Mouse (Mus musculus) neural tube, embryonic 14.5 days (tissue): ENCODE data around the gene Col1a2. TPM values are rescaled to one million over a fixed set of nuclear protein-coding genes. Genes with fewer than 3 reads are reported as not detected.

Experiments used
- ATAC-seq: fragments of 200-750 bp; cut with Nextera tagmentation; 2 replicates; pipeline ENCODE4 v1.8.0; 2017; ENCODE audit warnings: low read depth, mild to moderate bottlenecking, moderate TSS enrichment, moderate library complexity
- H3K27ac ChIP-seq: fragments of 300-500 bp; sonication (generic); 2 replicates; pipeline ENCODE4 v1.5.1; 2014; ENCODE audit warnings: low read depth, mild to moderate bottlenecking, control low read depth, low read length, moderate library complexity, mixed read lengths
- H3K27me3 ChIP-seq: fragments of 300-500 bp; sonication (generic); 2 replicates; pipeline ENCODE4 v1.6.1; 2014; ENCODE audit warnings: low read length; ENCODE audit not compliant: control insufficient read depth, insufficient read depth
- H3K36me3 ChIP-seq: fragments of 300-500 bp; sonication (generic); 2 replicates; pipeline ENCODE4 v1.6.1; 2014; ENCODE audit warnings: low read length, mixed read lengths; ENCODE audit not compliant: control insufficient read depth, insufficient read depth
- H3K4me1 ChIP-seq: fragments of 300-500 bp; sonication (generic); 2 replicates; pipeline ENCODE4 v1.6.1; 2014; ENCODE audit warnings: low read length; ENCODE audit not compliant: control insufficient read depth, insufficient read depth
- H3K4me2 ChIP-seq: fragments of 300-500 bp; sonication (generic); 2 replicates; pipeline ENCODE4 v1.6.1; 2014; ENCODE audit warnings: mild to moderate bottlenecking, low read depth, low read length, control low read depth
- H3K4me3 ChIP-seq: fragments of 300-500 bp; sonication (generic); 2 replicates; pipeline ENCODE4 v1.5.1; 2014; ENCODE audit warnings: low read depth, low read length, control low read depth, mixed read lengths
- H3K9ac ChIP-seq: fragments of 300-500 bp; sonication (generic); replicated peaks from 2 replicates; pipeline ENCODE4 v1.6.1; 2014; ENCODE audit warnings: low read depth, mild to moderate bottlenecking, control low read depth, low read length, mixed read lengths
- H3K9me3 ChIP-seq: fragments of 300-500 bp; sonication (generic); 2 replicates; pipeline ENCODE4 v1.6.1; 2016; ENCODE audit warnings: low read length; ENCODE audit not compliant: control insufficient read depth
- WGBS: fragments of 180-500 bp; shearing (Covaris S2); extraction: QIAGEN DNeasy Blood & Tissue Kit; methylation state at CpG from one replicate; pipeline ENCODE4 v1.1.7; 2014; 5-methylcytosine and 5-hydroxymethylcytosine counted together
- polyA plus RNA-seq: library from polyadenylated mRNA; unstranded; fragments of >200 nt; fragmentation: Nextera tagmentation; extraction: Ambion mirVana; gene quantifications from 2 replicates; pipeline ENCODE4 v1.2.1, GENCODE M21; 2014

Gene Col1a2
- polyA plus RNA-seq, 1 experiment from 2014 or later: 7.8 TPM

DNA sequence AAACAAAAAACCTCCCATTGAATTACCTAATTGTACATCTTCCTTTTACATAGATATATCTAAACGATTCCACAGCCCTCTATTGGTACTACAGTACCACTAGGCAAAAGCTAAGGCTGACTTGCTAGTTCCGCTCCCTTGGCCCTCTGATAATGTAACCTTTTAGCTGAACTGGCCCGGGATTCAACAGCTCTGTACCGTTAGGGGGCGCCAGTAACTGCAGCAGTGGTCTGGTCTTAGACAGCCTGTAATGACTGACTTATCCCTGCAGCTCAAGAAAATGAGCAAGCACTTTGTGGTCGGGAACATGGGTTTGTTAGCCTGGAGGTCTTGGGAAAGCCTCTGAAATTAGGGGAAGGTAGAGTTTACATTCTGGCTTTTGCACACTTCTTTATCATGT, 39.9 kb downstream of the Col1a2 start:
- no peaks in the 10 kb centered on the region for H3K4me1 ChIP-seq
- 51% methylated on average over 6 of the region's 6 CpGs for WGBS
- H3K27me3 ChIP-seq: no peaks in the 10 kb centered on the region
- H3K9me3 ChIP-seq: no peaks in the 10 kb centered on the region
- H3K9ac ChIP-seq: no peak overlapping the region
- ATAC-seq: no peak; the same call in 1 of the 2 replicates
- no peak overlapping the region for H3K4me2 ChIP-seq
- no peak overlapping the region for H3K27ac ChIP-seq
- H3K36me3 ChIP-seq: no peaks in the 10 kb centered on the region
- no peak overlapping the region for H3K4me3 ChIP-seq

DNA sequence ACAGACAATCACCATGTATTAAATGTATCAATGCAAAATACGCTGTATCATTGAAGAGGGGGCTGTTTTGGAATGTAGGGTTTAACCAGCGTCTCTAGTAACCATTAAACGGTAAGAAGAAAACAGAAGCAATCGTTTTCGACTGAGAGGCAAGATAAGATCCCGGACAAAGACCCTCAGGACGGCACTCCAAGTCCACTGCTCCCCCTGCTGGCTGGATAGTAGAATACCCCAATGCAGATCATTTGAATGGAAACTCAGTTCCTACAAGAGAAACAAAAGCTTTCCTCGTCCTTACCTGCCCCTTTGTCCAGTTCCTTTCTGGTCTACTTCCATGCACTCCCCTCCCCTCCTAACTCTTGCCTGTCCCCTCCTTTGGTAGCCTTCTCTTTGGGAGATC, 41.1 kb downstream of the Col1a2 start:
- no peaks in the 10 kb centered on the region for H3K4me1 ChIP-seq
- no peak overlapping the region for H3K9ac ChIP-seq
- no peak overlapping the region for H3K27ac ChIP-seq
- no peaks in the 10 kb centered on the region for H3K36me3 ChIP-seq
- no peak overlapping the region for H3K4me2 ChIP-seq
- ATAC-seq: no peak
- H3K27me3 ChIP-seq: no peaks in the 10 kb centered on the region
- 44% methylated on average over 8 of the region's 8 CpGs for WGBS
- H3K9me3 ChIP-seq: no peaks in the 10 kb centered on the region
- no peak overlapping the region for H3K4me3 ChIP-seq

DNA sequence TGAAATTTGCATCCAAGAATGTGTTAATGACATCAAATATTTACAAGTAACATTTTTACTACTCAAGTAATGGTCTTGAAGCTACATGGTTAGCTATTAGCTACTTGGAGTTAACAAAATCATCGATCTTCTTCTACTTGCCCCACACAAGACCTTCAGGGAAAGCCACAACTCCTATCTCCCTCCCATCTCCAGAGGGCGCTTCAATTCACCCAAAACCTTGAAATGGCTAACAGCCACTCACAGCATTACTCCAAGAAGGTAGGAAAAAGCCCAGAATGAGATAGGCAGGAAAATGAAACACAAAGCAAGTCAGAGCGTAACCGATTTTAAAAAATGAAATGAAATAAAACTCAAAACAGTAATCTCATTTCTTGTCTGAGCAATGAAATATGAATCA, 44.3 kb downstream of the Col1a2 start:
- WGBS: 73% methylated on average over 4 of the region's 4 CpGs
- no peaks in the 10 kb centered on the region for H3K9me3 ChIP-seq
- no peak overlapping the region for H3K4me2 ChIP-seq
- H3K36me3 ChIP-seq: no peaks in the 10 kb centered on the region
- ATAC-seq: no peak
- H3K27ac ChIP-seq: no peak overlapping the region
- H3K4me1 ChIP-seq: peaks cover 2% of the 10 kb centered on the region; the same call in 1 of the 2 replicates
- no peaks in the 10 kb centered on the region for H3K27me3 ChIP-seq
- no peak overlapping the region for H3K4me3 ChIP-seq
- no peak overlapping the region for H3K9ac ChIP-seq

DNA sequence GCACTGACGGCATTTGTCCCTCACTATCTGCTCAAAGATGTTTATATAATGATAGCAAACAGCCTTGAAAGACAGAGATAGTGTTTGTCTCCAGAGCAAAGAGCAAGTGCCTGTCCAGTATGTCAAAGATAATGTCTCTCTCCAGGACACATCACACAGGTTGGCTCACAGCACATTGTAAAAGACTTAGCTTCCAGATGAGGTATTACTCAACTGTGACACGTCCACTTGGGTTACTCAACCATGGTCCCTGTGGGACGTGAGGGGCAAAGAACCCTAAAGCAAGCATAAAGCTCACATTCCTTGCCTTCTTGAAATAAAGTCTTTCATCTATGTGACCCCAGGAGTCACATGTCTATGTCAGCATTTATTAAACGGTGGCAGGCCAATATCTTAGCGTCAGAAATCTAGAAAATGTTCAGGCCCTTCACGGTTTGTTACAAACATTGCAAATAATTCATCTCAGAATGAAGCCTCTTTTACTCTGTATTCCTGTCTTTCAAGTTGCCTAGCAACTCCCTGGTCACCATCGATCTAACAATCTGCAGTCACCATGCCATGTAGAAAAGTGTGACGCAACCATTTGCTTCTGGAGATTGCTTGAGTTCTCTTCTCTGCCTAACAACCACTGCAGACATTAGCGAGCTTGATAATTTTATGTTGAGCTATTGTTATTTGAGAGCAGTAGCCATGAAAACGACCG, 45.4 kb downstream of the Col1a2 start:
- H3K4me1 ChIP-seq: peaks cover 6% of the 10 kb centered on the region; the same call in 1 of the 2 replicates
- H3K27ac ChIP-seq: no peak overlapping the region
- no peaks in the 10 kb centered on the region for H3K36me3 ChIP-seq
- H3K27me3 ChIP-seq: no peaks in the 10 kb centered on the region
- WGBS: 32% methylated on average over 11 of the region's 11 CpGs
- no peaks in the 10 kb centered on the region for H3K9me3 ChIP-seq
- ATAC-seq: no peak
- no peak overlapping the region for H3K4me2 ChIP-seq
- H3K4me3 ChIP-seq: no peak overlapping the region
- H3K9ac ChIP-seq: no peak overlapping the region

DNA sequence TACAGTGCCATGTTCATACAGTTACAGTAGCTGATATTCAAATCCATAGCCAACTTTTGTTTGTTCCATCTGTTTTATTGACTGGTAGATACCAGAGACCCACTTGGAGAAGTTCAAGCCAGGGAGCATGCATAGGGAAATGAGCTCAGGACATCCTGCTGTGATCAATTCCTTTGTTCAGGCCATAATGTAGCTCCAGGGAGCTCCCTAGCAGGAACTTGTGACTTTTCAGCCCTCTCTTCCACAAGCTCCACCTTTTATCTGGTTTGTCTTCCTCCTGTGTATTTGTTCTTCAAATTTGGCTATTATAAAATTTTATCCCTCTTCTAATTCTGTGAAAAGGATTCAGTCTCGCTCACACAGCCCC, 45.9 kb downstream of the Col1a2 start:
- no peak overlapping the region for H3K27ac ChIP-seq
- H3K9me3 ChIP-seq: no peaks in the 10 kb centered on the region
- WGBS: 44% methylated on average over 1 of the region's 1 CpGs
- H3K4me3 ChIP-seq: no peak overlapping the region
- ATAC-seq: no peak
- H3K36me3 ChIP-seq: no peaks in the 10 kb centered on the region
- no peak overlapping the region for H3K4me2 ChIP-seq
- H3K4me1 ChIP-seq: peaks cover 6% of the 10 kb centered on the region; the same call in 1 of the 2 replicates
- H3K9ac ChIP-seq: no peak overlapping the region
- H3K27me3 ChIP-seq: no peaks in the 10 kb centered on the region

DNA sequence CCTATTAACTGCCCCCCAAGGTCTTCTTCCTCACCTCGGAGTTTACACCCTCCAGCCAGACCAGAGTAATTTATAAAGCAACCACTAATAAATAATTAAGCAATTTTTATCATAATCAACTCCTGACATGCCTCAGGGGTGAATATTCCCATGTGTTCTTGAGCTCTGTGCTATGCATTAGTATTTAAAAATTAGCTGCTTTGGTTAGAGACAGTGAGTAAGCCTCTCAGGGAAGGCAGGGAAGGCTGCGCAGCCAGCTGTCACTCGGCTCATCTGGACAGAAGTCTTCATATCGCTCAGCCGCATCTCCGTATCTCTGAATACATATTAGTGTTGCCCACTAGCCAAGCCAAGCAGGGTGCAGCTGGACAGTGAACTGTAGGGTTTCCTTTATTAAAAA, 50.8 kb downstream of the Col1a2 start:
- 29% methylated on average over 6 of the region's 6 CpGs for WGBS
- peaks cover 6% of the 10 kb centered on the region; the same call in 1 of the 2 replicates for H3K4me1 ChIP-seq
- no peaks in the 10 kb centered on the region for H3K9me3 ChIP-seq
- no peaks in the 10 kb centered on the region for H3K27me3 ChIP-seq
- no peaks in the 10 kb centered on the region for H3K36me3 ChIP-seq
- H3K9ac ChIP-seq: no peak overlapping the region
- peak; percentile 32; the same call in 1 of the 2 replicates for ATAC-seq
- H3K4me3 ChIP-seq: no peak overlapping the region
- no peak overlapping the region for H3K4me2 ChIP-seq
- H3K27ac ChIP-seq: no peak overlapping the region

DNA sequence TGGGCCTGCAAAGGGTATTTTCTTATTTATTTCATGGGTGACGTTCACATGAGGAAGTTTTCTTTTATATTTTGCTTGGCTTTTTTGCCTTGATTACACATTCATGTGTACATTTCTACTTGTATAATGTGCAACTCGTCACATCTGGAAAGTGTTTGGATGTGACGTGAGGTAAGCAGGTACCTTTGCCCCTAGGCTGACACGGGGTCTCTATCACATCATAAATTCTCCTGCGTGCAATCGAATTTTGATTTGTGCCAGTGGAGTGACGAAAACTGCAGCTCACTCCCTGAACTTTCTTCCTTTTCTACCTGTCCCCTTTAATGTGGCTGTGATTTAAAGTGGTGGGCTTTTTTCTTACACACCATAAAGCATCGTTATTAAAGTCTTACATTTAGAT, 52.5 kb downstream of the Col1a2 start:
- Histone ChIP-seq H3K9me3 (no peaks in the 10 kb centered on the region), H3K4me3 (no peak overlapping the region), H3K27me3 (no peaks in the 10 kb centered on the region), H3K4me2 (no peak overlapping the region), H3K4me1 (peaks cover 6% of the 10 kb centered on the region; the same call in 1 of the 2 replicates), H3K9ac (no peak overlapping the region), H3K27ac (no peak overlapping the region), H3K36me3 (no peaks in the 10 kb centered on the region)
- no peak for ATAC-seq
- 68% methylated on average over 8 of the region's 8 CpGs for WGBS

DNA sequence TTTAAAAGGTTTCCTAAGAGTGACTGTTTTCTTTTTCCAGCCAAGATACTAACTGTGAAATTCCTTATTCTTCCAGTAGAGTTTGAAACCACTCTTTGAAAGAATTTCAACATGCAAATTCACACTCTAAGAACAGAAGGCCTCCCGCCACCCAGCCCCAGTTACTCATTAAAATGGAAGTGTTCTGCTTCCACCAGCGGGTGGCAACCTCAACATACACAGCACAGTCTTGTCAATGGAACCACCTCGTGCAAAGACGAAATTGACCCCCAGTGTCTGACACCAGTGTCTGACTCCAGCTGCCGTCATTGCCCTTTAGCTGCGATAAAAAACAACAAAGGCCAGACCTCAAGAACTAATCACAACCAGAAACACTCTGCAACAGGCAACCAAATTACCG, 53.1 kb downstream of the Col1a2 start:
- ATAC-seq: peak; percentile 72; the same call in 1 of the 2 replicates
- H3K27ac ChIP-seq: no peak overlapping the region
- no peaks in the 10 kb centered on the region for H3K27me3 ChIP-seq
- peaks cover 6% of the 10 kb centered on the region; the same call in 1 of the 2 replicates for H3K4me1 ChIP-seq
- no peaks in the 10 kb centered on the region for H3K9me3 ChIP-seq
- no peaks in the 10 kb centered on the region for H3K36me3 ChIP-seq
- H3K9ac ChIP-seq: no peak overlapping the region
- H3K4me3 ChIP-seq: no peak overlapping the region
- H3K4me2 ChIP-seq: no peak overlapping the region
- 9% methylated on average over 7 of the region's 7 CpGs for WGBS

DNA sequence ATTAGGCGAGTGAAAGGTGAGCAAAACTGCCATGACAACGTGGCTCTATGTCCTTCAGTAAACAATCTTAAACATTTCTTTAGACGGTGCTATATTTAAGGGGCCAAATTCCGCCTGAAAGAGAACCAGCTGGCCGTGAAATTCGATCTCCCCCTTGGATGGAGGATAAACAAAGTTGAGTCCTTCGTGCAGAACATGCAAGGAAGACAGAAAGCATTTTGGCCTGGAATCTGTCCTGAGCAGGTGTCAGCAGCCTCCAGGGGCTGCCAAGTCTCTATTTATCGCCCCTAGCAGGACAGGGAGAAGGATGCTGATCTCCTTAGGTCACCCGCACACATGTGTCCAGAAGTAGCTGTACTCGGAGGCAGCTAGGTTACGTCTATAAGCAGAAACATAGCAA, 56.5 kb downstream of the Col1a2 start:
- Histone ChIP-seq H3K9ac (no peak overlapping the region), H3K4me1 (no peaks in the 10 kb centered on the region), H3K9me3 (no peaks in the 10 kb centered on the region), H3K27me3 (no peaks in the 10 kb centered on the region), H3K4me2 (no peak overlapping the region), H3K4me3 (no peak overlapping the region), H3K36me3 (no peaks in the 10 kb centered on the region), H3K27ac (no peak overlapping the region)
- ATAC-seq: no peak
- WGBS: 34% methylated on average over 11 of the region's 11 CpGs
